Mouse (Mus musculus) embryonic facial prominence, embryonic 10.5 days (tissue): ENCODE results near the gene 1810030O07Rik. TPM values are rescaled to one million over a fixed set of nuclear protein-coding genes. Genes with fewer than 3 reads are reported as not detected.
"Not testable (repeated sequence)": the region's sequence is repeated elsewhere in the genome, so short reads cannot be mapped to it uniquely, and the experiment has no call there.

ENCODE experiments used
- DNase-seq: peaks from one replicate; pipeline ENCODE4 v3.0.0-alpha.2; 2017; ENCODE audit warnings: low spot score
- H3K27ac ChIP-seq: fragments of 300-500 bp; sonication (generic); replicated peaks from 2 replicates; pipeline ENCODE4 v1.5.1; 2016; ENCODE audit warnings: mild to moderate bottlenecking
- H3K27me3 ChIP-seq: fragments of 300-500 bp; sonication (generic); replicated peaks from 2 replicates; pipeline ENCODE4 v1.6.1; 2016; ENCODE audit warnings: low read depth, mild to moderate bottlenecking; ENCODE audit not compliant: poor library complexity, severe bottlenecking
- H3K36me3 ChIP-seq: fragments of 300-500 bp; sonication (generic); replicated peaks from 2 replicates; pipeline ENCODE4 v1.6.1; 2016; ENCODE audit warnings: mild to moderate bottlenecking, moderate library complexity
- H3K4me1 ChIP-seq: fragments of 300-500 bp; sonication (generic); 2 replicates; pipeline ENCODE4 v1.6.1; 2016
- H3K4me3 ChIP-seq: fragments of 300-500 bp; sonication (generic); 2 replicates; pipeline ENCODE4 v1.5.1; 2016; ENCODE audit warnings: mild to moderate bottlenecking, moderate library complexity
- H3K9me3 ChIP-seq: fragments of 300-500 bp; sonication (generic); 2 replicates; pipeline ENCODE4 v1.6.1; 2016; ENCODE audit warnings: mild to moderate bottlenecking
- WGBS: fragments of 180-500 bp; shearing (Covaris S2); methylation state at CpG from one replicate; pipeline ENCODE4 v1.1.7; 2016; 5-methylcytosine and 5-hydroxymethylcytosine counted together
- polyA plus RNA-seq: library from polyadenylated mRNA; unstranded; fragments of >200 nt; fragmentation: Nextera tagmentation; extraction: Ambion mirVana; gene quantifications from 2 replicates; pipeline ENCODE4 v1.2.1, GENCODE M21; 2016

Gene 1810030O07Rik
- polyA plus RNA-seq, 1 experiment from 2014 or later: 37.5 TPM

GRCm38 (mm10) chrX:12611211-12611610 is 62.3 kb downstream of the 1810030O07Rik start:
- peaks cover 65% of the 10 kb centered on the region for H3K36me3 ChIP-seq
- no peaks in the 10 kb centered on the region for H3K9me3 ChIP-seq
- no peak overlapping the region for H3K27ac ChIP-seq
- 83% methylated on average over 2 of the region's 2 CpGs for WGBS
- no peak overlapping the region for H3K4me3 ChIP-seq
- DNase-seq: no peak
- no peaks in the 10 kb centered on the region for H3K4me1 ChIP-seq
- H3K27me3 ChIP-seq: peaks cover 38% of the 10 kb centered on the region

- H3K36me3 ChIP-seq: peaks cover 65% of the 10 kb centered on the region
These were observed 62.9 kb downstream of the 1810030O07Rik start for GRCm38 (mm10) chrX:12610541-12610940.

More at GRCm38 (mm10) chrX:12610541-12610940, 62.9 kb downstream of the 1810030O07Rik start:
- H3K27ac ChIP-seq, H3K4me1 ChIP-seq, H3K9me3 ChIP-seq, H3K4me3 ChIP-seq, DNase-seq: not testable (repeated sequence)
- H3K27me3 ChIP-seq: peaks cover 38% of the 10 kb centered on the region

Other genes with a start within 250 kb of the 1810030O07Rik start
- 52.7 and 54.6 TPM in 2 replicates for gene Atp6ap2, start 85.9 kb downstream of the 1810030O07Rik start, polyA plus RNA-seq
- gene Med14, start 88.4 kb upstream of the 1810030O07Rik start, polyA plus RNA-seq: 12.6 and 12.7 TPM in 2 replicates